Mouse (Mus musculus) forebrain, postnatal 0 days (tissue): ENCODE measurements around the gene Wdr18. TPM values are rescaled to one million over a fixed set of nuclear protein-coding genes. Genes with fewer than 3 reads are reported as not detected.

Experiments used
- ATAC-seq: fragments of 200-750 bp; cut with Nextera tagmentation; 2 replicates; pipeline ENCODE4 v1.8.0; 2017; ENCODE audit warnings: mild to moderate bottlenecking, moderate library complexity
- DNase-seq: peaks from one replicate; pipeline ENCODE4 v3.0.0-alpha.2; 2015
- H3K27ac ChIP-seq: fragments of 300-500 bp; sonication (generic); 2 replicates; pipeline ENCODE4 v1.5.1; 2014; ENCODE audit warnings: low read depth, mild to moderate bottlenecking, antibody characterized with exemption, low read length, moderate library complexity, mixed read lengths
- H3K27me3 ChIP-seq: fragments of 300-500 bp; sonication (generic); 2 replicates; pipeline ENCODE4 v1.6.1; 2014; ENCODE audit warnings: mild to moderate bottlenecking, low read length, mixed read lengths; ENCODE audit not compliant: insufficient read depth
- H3K36me3 ChIP-seq: fragments of 300-500 bp; sonication (generic); 2 replicates; pipeline ENCODE4 v1.6.1; 2014; ENCODE audit warnings: mild to moderate bottlenecking, moderate library complexity; ENCODE audit not compliant: insufficient read depth
- H3K4me1 ChIP-seq: fragments of 300-500 bp; sonication (generic); 2 replicates; pipeline ENCODE4 v1.6.1; 2014; ENCODE audit warnings: antibody characterized with exemption; ENCODE audit not compliant: insufficient read depth
- H3K4me2 ChIP-seq: fragments of 300-500 bp; sonication (generic); 2 replicates; pipeline ENCODE4 v1.6.1; 2014; ENCODE audit warnings: low read depth, mild to moderate bottlenecking, moderate library complexity
- H3K4me3 ChIP-seq: fragments of 300-500 bp; sonication (generic); 2 replicates; pipeline ENCODE4 v1.5.1; 2014; ENCODE audit warnings: low read depth, low read length, mixed read lengths
- H3K9ac ChIP-seq: fragments of 300-500 bp; sonication (generic); 2 replicates; pipeline ENCODE4 v1.6.1; 2014; ENCODE audit warnings: mild to moderate bottlenecking
- H3K9me3 ChIP-seq: fragments of 300-500 bp; sonication (generic); 2 replicates; pipeline ENCODE4 v1.6.1; 2016; ENCODE audit warnings: low read length
- CTCF ChIP-seq: sonication (generic); IDR thresholded peaks from 2 replicates; pipeline ENCODE4 v1.5.1; 2016; ENCODE audit warnings: antibody characterized with exemption, control low read depth, low read depth
- WGBS: fragments of 180-500 bp; shearing (Covaris S2); extraction: QIAGEN DNeasy Blood & Tissue Kit; methylation state at CpG from one replicate; pipeline ENCODE4 v1.1.7; 2014; 5-methylcytosine and 5-hydroxymethylcytosine counted together
- polyA plus RNA-seq: library from polyadenylated mRNA; unstranded; fragments of >200 nt; fragmentation: Nextera tagmentation; extraction: Ambion mirVana; gene quantifications from 2 replicates; pipeline ENCODE4 v1.2.1, GENCODE M21; 2015
- total RNA-seq: library from RNA; depleted of rRNA; stranded (reverse); fragments of >200 nt; gene quantifications from 2 replicates; pipeline ENCODE4 v1.2.3, GENCODE M21; 2014; rRNA removed

Gene Wdr18
- total and polyA plus RNA-seq, 2 experiments from 2014 or later = 58.2 to 107 TPM

DNA sequence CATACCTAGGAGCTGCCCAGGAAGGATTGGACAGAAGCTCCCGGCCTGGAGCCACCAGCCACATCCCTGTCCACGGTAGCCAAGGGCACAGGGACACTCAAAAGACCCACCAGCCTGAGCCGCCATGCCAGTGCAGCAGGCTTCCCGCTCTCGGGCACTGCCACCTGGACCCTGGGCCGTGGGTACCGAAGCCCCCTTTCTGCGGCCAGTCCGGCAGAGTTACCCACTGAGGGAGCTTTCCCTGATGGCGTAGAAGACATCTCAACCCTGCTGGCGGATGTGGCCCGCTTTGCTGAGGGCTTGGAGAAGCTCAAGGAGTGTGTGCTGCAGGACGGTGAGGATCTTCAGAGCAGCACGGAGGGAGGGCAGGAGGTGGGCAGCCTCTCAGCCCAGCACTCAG is 57.8 kb downstream of the Wdr18 start:
- DNase-seq = no peak
- Histone ChIP-seq H3K27me3 (peaks cover 31% of the 10 kb centered on the region), H3K4me2 (no peak overlapping the region), H3K9me3 (no peaks in the 10 kb centered on the region), H3K4me3 (no peak overlapping the region), H3K4me1 (no peaks in the 10 kb centered on the region), H3K27ac (no peak overlapping the region), H3K36me3 (no peaks in the 10 kb centered on the region), H3K9ac (no peak overlapping the region)
- no peak for ATAC-seq
- 84% methylated on average over 14 of the region's 14 CpGs for WGBS
- no peak for TF ChIP-seq CTCF

DNA sequence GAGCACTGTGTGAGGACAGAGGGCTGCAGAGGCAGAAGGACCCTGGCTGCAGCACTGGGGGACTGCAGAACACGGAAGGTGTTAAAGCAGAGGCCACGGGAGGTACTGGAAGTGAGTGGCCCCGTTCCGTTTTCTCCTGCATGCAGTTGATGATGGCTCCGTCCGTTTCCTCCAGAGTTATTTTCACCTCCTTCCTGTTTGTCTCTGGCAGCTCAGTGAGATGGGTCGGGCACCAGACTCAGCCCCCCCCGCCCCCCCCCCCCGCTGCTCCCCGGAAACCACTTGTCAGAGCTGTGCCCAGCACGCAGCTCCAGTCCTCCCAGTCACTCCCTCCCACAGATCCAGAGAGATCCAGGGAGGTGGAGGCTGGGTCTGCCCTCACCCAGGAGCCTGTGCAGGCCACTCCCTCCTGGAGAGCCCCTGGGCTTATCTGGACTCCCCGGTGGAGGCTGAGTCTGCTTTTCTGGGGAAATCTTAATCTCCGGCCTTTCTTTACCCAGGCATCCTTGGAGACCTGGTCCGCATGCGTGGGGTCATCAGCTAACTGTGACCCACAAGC is 58.9 kb downstream of the Wdr18 start:
- 12% methylated on average over 12 of the region's 15 CpGs for WGBS
- no peak overlapping the region for H3K4me2 ChIP-seq
- H3K27me3 ChIP-seq = peaks cover 23% of the 10 kb centered on the region
- H3K27ac ChIP-seq = no peak overlapping the region
- ATAC-seq = no peak
- DNase-seq = no peak
- H3K36me3 ChIP-seq = no peaks in the 10 kb centered on the region
- H3K4me3 ChIP-seq = no peak overlapping the region
- H3K9me3 ChIP-seq = no peaks in the 10 kb centered on the region
- H3K9ac ChIP-seq = no peak overlapping the region
- no peaks in the 10 kb centered on the region for H3K4me1 ChIP-seq
- TF ChIP-seq CTCF = no peak

DNA sequence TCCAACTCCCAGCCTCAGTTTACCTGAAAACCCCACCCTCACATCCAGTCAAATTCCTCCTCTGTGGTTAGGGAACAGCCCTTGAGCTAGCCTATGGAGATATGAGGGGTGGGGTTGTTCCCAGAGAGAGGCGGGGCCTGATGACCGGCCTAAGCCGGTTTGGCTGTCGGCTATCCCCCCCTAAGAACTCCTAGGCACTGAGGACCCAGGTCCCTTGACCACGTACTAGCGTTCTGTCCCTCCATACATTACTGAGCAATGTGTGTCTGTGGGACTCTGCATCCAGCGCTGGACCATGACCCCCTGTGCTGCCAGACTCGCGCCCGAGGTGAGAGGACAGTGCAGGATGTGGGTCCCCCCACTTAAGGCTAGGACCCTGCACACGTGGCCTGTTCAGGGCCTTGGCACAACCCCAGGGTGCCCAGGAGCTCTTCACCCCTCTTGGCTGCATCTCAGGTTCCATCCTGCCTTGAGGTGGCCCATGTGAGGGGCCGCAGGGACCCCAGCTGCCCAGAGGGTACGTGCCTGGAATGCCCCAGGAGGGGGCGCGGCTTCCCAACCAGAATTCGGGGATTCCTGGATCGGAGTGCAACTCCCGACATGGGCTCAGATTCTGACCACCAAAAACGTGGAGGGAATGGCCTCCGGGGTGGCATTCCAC is 59.6 kb downstream of the Wdr18 start:
- no peaks in the 10 kb centered on the region for H3K36me3 ChIP-seq
- DNase-seq (no peak), ATAC-seq (no peak)
- WGBS = 8% methylated on average over 20 of the region's 20 CpGs
- no peak overlapping the region for H3K4me3 ChIP-seq
- TF ChIP-seq CTCF = no peak
- H3K4me1 ChIP-seq = no peaks in the 10 kb centered on the region
- peaks cover 16% of the 10 kb centered on the region for H3K27me3 ChIP-seq
- H3K9ac ChIP-seq = no peak overlapping the region
- no peaks in the 10 kb centered on the region for H3K9me3 ChIP-seq
- no peak overlapping the region for H3K27ac ChIP-seq
- no peak overlapping the region for H3K4me2 ChIP-seq

Other genes starting within 250 kb of the Wdr18 start
Only the 30 nearest of the 33 such genes appear.
- 0.62 and 1.0 TPM in 2 replicates for gene Fgf22, start 205.1 kb upstream of the Wdr18 start, total RNA-seq
- 0.99 and 1.7 TPM in 2 replicates for gene Fgf22, start 205.1 kb upstream of the Wdr18 start, polyA plus RNA-seq
- gene Rnf126, start 193.2 kb upstream of the Wdr18 start, total RNA-seq = 54.1 and 88.3 TPM in 2 replicates
- gene Rnf126, start 193.2 kb upstream of the Wdr18 start, polyA plus RNA-seq = 131 and 143 TPM in 2 replicates
- gene Fstl3, start 182.9 kb upstream of the Wdr18 start, total RNA-seq = 2.1 and 4.5 TPM in 2 replicates
- 1.7 and 2.8 TPM in 2 replicates for gene Fstl3, start 182.9 kb upstream of the Wdr18 start, polyA plus RNA-seq
- 0.31 TPM in 1 of 2 replicates, not detected in the other for gene Prss57, start 169.2 kb upstream of the Wdr18 start, total RNA-seq
- gene Prss57, start 169.2 kb upstream of the Wdr18 start, polyA plus RNA-seq = 0.35 and 0.67 TPM in 2 replicates
- gene Palm, start 166.6 kb upstream of the Wdr18 start, total RNA-seq = 154 and 178 TPM in 2 replicates
- gene Palm, start 166.6 kb upstream of the Wdr18 start, polyA plus RNA-seq = 351 and 365 TPM in 2 replicates
- gene Misp, start 139.2 kb upstream of the Wdr18 start, total RNA-seq = 0.24 and 0.77 TPM in 2 replicates
- 0.09 and 0.41 TPM in 2 replicates for gene Misp, start 139.2 kb upstream of the Wdr18 start, polyA plus RNA-seq
- gene Ptbp1, start 105.7 kb upstream of the Wdr18 start, total RNA-seq = 92.9 and 97.3 TPM in 2 replicates
- 53.7 and 55.7 TPM in 2 replicates for gene Ptbp1, start 105.7 kb upstream of the Wdr18 start, polyA plus RNA-seq
- 4.9 and 7.8 TPM in 2 replicates for gene Prtn3, start 85.7 kb upstream of the Wdr18 start, total RNA-seq
- 14.9 and 15.4 TPM in 2 replicates for gene Prtn3, start 85.7 kb upstream of the Wdr18 start, polyA plus RNA-seq
- gene Plppr3, start 85.5 kb upstream of the Wdr18 start, total RNA-seq = 427 and 473 TPM in 2 replicates
- gene Plppr3, start 85.5 kb upstream of the Wdr18 start, polyA plus RNA-seq = 309 and 328 TPM in 2 replicates
- gene Elane, start 73.9 kb upstream of the Wdr18 start, total RNA-seq = not detected in 2 replicates
- gene Elane, start 73.9 kb upstream of the Wdr18 start, polyA plus RNA-seq = 0.15 TPM in 1 of 2 replicates, not detected in the other
- gene Cfd, start 69.3 kb upstream of the Wdr18 start, total RNA-seq = not detected in 2 replicates
- not detected in 2 replicates for gene Cfd, start 69.3 kb upstream of the Wdr18 start, polyA plus RNA-seq
- gene Med16, start 51.2 kb upstream of the Wdr18 start, total RNA-seq = 47.0 and 60.9 TPM in 2 replicates
- 46.1 and 56.0 TPM in 2 replicates for gene Med16, start 51.2 kb upstream of the Wdr18 start, polyA plus RNA-seq
- not detected in 2 replicates for gene Gm26602, start 49.3 kb upstream of the Wdr18 start, total RNA-seq
- gene Gm26602, start 49.3 kb upstream of the Wdr18 start, polyA plus RNA-seq = 34.4 and 39.2 TPM in 2 replicates
- 4.2 and 5.4 TPM in 2 replicates for gene Kiss1r, start 43.2 kb upstream of the Wdr18 start, total RNA-seq
- gene Kiss1r, start 43.2 kb upstream of the Wdr18 start, polyA plus RNA-seq = 3.4 and 3.6 TPM in 2 replicates
- 117 and 129 TPM in 2 replicates for gene R3hdm4, start 38.9 kb upstream of the Wdr18 start, total RNA-seq
- 282 and 333 TPM in 2 replicates for gene R3hdm4, start 38.9 kb upstream of the Wdr18 start, polyA plus RNA-seq
- 7.1 and 7.9 TPM in 2 replicates for gene Arid3a, start 33.1 kb upstream of the Wdr18 start, total RNA-seq
- gene Arid3a, start 33.1 kb upstream of the Wdr18 start, polyA plus RNA-seq = 1.0 and 2.1 TPM in 2 replicates
- gene Grin3b, start 10.6 kb downstream of the Wdr18 start, total RNA-seq = 0.14 and 0.15 TPM in 2 replicates
- 0.09 and 0.18 TPM in 2 replicates for gene Grin3b, start 10.6 kb downstream of the Wdr18 start, polyA plus RNA-seq
- 109 and 129 TPM in 2 replicates for gene Tmem259, start 24.2 kb downstream of the Wdr18 start, total RNA-seq
- gene Tmem259, start 24.2 kb downstream of the Wdr18 start, polyA plus RNA-seq = 25.6 and 26.5 TPM in 2 replicates
- 19.5 and 28.2 TPM in 2 replicates for gene Cnn2, start 28.4 kb downstream of the Wdr18 start, total RNA-seq
- 15.7 and 17.0 TPM in 2 replicates for gene Cnn2, start 28.4 kb downstream of the Wdr18 start, polyA plus RNA-seq
- gene Abca7, start 36.3 kb downstream of the Wdr18 start, total RNA-seq = 6.1 and 6.2 TPM in 2 replicates
- gene Abca7, start 36.3 kb downstream of the Wdr18 start, polyA plus RNA-seq = 1.1 TPM in 2 replicates
- gene Arhgap45, start 56.5 kb downstream of the Wdr18 start, total RNA-seq = 2.3 and 2.4 TPM in 2 replicates
- 1.2 and 1.7 TPM in 2 replicates for gene Arhgap45, start 56.5 kb downstream of the Wdr18 start, polyA plus RNA-seq
- gene Polr2e, start 79.6 kb downstream of the Wdr18 start, total RNA-seq = 104 and 129 TPM in 2 replicates
- gene Polr2e, start 79.6 kb downstream of the Wdr18 start, polyA plus RNA-seq = 168 and 184 TPM in 2 replicates
- gene Gpx4, start 87.0 kb downstream of the Wdr18 start, total RNA-seq = 401 and 478 TPM in 2 replicates
- 644 and 800 TPM in 2 replicates for gene Gpx4, start 87.0 kb downstream of the Wdr18 start, polyA plus RNA-seq
- 19.2 and 24.2 TPM in 2 replicates for gene Sbno2, start 145.4 kb downstream of the Wdr18 start, total RNA-seq
- gene Sbno2, start 145.4 kb downstream of the Wdr18 start, polyA plus RNA-seq = 4.6 and 6.8 TPM in 2 replicates
- 77.2 and 77.8 TPM in 2 replicates for gene Stk11, start 155.7 kb downstream of the Wdr18 start, total RNA-seq
- 13.6 and 14.8 TPM in 2 replicates for gene Stk11, start 155.7 kb downstream of the Wdr18 start, polyA plus RNA-seq
- gene Atp5d, start 178.5 kb downstream of the Wdr18 start, total RNA-seq = 154 and 193 TPM in 2 replicates
- gene Atp5d, start 178.5 kb downstream of the Wdr18 start, polyA plus RNA-seq = 633 and 650 TPM in 2 replicates
- 114 and 151 TPM in 2 replicates for gene Cbarp, start 180.7 kb downstream of the Wdr18 start, total RNA-seq
- gene Cbarp, start 180.7 kb downstream of the Wdr18 start, polyA plus RNA-seq = 57.5 and 68.2 TPM in 2 replicates
- gene Midn, start 188.1 kb downstream of the Wdr18 start, total RNA-seq = 91.5 and 120 TPM in 2 replicates
- 19.3 and 21.3 TPM in 2 replicates for gene Midn, start 188.1 kb downstream of the Wdr18 start, polyA plus RNA-seq
- 345 and 424 TPM in 2 replicates for gene Cirbp, start 205.8 kb downstream of the Wdr18 start, total RNA-seq
- gene Cirbp, start 205.8 kb downstream of the Wdr18 start, polyA plus RNA-seq = 834 and 838 TPM in 2 replicates
- 4.2 and 5.0 TPM in 2 replicates for gene 1600002K03Rik, start 212.8 kb downstream of the Wdr18 start, total RNA-seq
- gene 1600002K03Rik, start 212.8 kb downstream of the Wdr18 start, polyA plus RNA-seq = 5.0 and 6.0 TPM in 2 replicates